Mouse (Mus musculus) CH12.LX (cell line): ENCODE results near the gene Ptprs. TPM values are rescaled to one million over a fixed set of nuclear protein-coding genes. Genes with fewer than 3 reads are reported as not detected.

ENCODE experiments used
- DNase-seq: peaks from one replicate; pipeline ENCODE4 v3.0.0-alpha.2; 2013; ENCODE audit errors: extremely low read depth
- H3K27ac ChIP-seq: 2 replicates; pipeline ENCODE4 v1.5.1; 2012; ENCODE audit warnings: low read depth, mild to moderate bottlenecking, control low read depth, moderate library complexity; ENCODE audit not compliant: insufficient read depth
- H3K27me3 ChIP-seq: replicated peaks from 2 replicates; pipeline ENCODE3; 2012; ENCODE audit warnings: inconsistent platforms
- H3K36me3 ChIP-seq, 2 experiments: replicated peaks in 1 of 2; 2 replicates each; pipeline versions ENCODE3 to v1.6.1; 2012; ENCODE audit warnings: inconsistent platforms in 1 of 2, low read length in 1 of 2, mild to moderate bottlenecking in 1 of 2, mixed read lengths in 1 of 2, moderate library complexity in 1 of 2; ENCODE audit not compliant: control insufficient read depth in 1 of 2, insufficient read depth in 1 of 2
- H3K4me1 ChIP-seq, 2 experiments: 2 replicates each; pipeline ENCODE4 v1.6.1; 2012; ENCODE audit warnings: inconsistent platforms in 1 of 2, moderate library complexity in 1 of 2; ENCODE audit not compliant: insufficient read depth in 2 of 2, control insufficient read depth in 1 of 2
- H3K4me2 ChIP-seq: 2 replicates; pipeline ENCODE4 v1.6.1; 2012; ENCODE audit warnings: low read depth, mild to moderate bottlenecking, control low read depth; ENCODE audit not compliant: poor library complexity, insufficient read depth, severe bottlenecking
- H3K4me3 ChIP-seq, 3 experiments: fragments of 150-350 bp in 1 of 3; sonication (generic) in 1 of 3; replicated peaks in 1 of 3; 2 replicates each; pipeline versions ENCODE3 to v1.5.1; 2011 to 2012; ENCODE audit warnings: low read depth in 2 of 3, low read length in 2 of 3, mild to moderate bottlenecking in 2 of 3, moderate library complexity in 2 of 3, control low read depth in 1 of 3, improper control_type of control experiment in 1 of 3, inconsistent platforms in 1 of 3, mixed read lengths in 1 of 3; ENCODE audit not compliant: poor library complexity in 1 of 3
- H3K79me2 ChIP-seq: replicated peaks from 2 replicates; pipeline ENCODE4 v1.6.1; 2012; ENCODE audit warnings: mild to moderate bottlenecking, moderate library complexity; ENCODE audit not compliant: control insufficient read depth, poor library complexity, insufficient read depth, severe bottlenecking; ENCODE audit errors: extremely low read depth
- H3K9ac ChIP-seq: 2 replicates; pipeline ENCODE4 v1.6.1; 2012; ENCODE audit warnings: low read depth, mild to moderate bottlenecking, control low read depth, moderate library complexity; ENCODE audit not compliant: insufficient read depth
- H3K9me3 ChIP-seq: replicated peaks from 2 replicates; pipeline ENCODE3; 2012; ENCODE audit warnings: low read length, inconsistent platforms, mixed read lengths
- ELF1 ChIP-seq: IDR thresholded peaks from 2 replicates; pipeline ENCODE4 v1.6.1; 2014; ENCODE audit warnings: low read depth, mild to moderate bottlenecking, inconsistent platforms, low read length, improper control_type of control experiment
- EP300 ChIP-seq: IDR thresholded peaks from 2 replicates; pipeline ENCODE4 v1.6.1; 2011; ENCODE audit warnings: low read length, improper control_type of control experiment
- HCFC1 ChIP-seq: IDR thresholded peaks from 2 replicates; pipeline ENCODE4 v1.6.1; 2012; ENCODE audit warnings: low read depth, mild to moderate bottlenecking, inconsistent platforms, low read length, improper control_type of control experiment
- MAX ChIP-seq: IDR thresholded peaks from 2 replicates; pipeline ENCODE4 v1.6.1; 2011; ENCODE audit warnings: low read length, improper control_type of control experiment
- MAZ ChIP-seq: IDR thresholded peaks from 2 replicates; pipeline ENCODE4 v1.6.1; 2012; ENCODE audit warnings: low read depth, mild to moderate bottlenecking, inconsistent platforms, low read length, improper control_type of control experiment, moderate library complexity
- MEF2A ChIP-seq: IDR thresholded peaks from 2 replicates; pipeline ENCODE4 v1.6.1; 2014; ENCODE audit warnings: low read depth, mild to moderate bottlenecking, inconsistent platforms, low read length, improper control_type of control experiment, borderline replicate concordance
- POLR2AphosphoS2 ChIP-seq: IDR thresholded peaks from 2 replicates; pipeline ENCODE4 v1.6.1; 2011; ENCODE audit warnings: low read depth, low read length, improper control_type of control experiment
- RAD21 ChIP-seq: IDR thresholded peaks from 2 replicates; pipeline ENCODE4 v1.6.1; 2011; ENCODE audit warnings: low read depth, mild to moderate bottlenecking, low read length, improper control_type of control experiment, moderate library complexity
- SIN3A ChIP-seq: IDR thresholded peaks from 2 replicates; pipeline ENCODE4 v1.6.1; 2012; ENCODE audit warnings: low read length, improper control_type of control experiment, inconsistent platforms
- TCF12 ChIP-seq: IDR thresholded peaks from 2 replicates; pipeline ENCODE4 v1.6.1; 2014; ENCODE audit warnings: low read depth, mild to moderate bottlenecking, inconsistent platforms, low read length, improper control_type of control experiment
- UBTF ChIP-seq: IDR thresholded peaks from 2 replicates; pipeline ENCODE4 v1.6.1; 2012; ENCODE audit warnings: low read depth, mild to moderate bottlenecking, inconsistent platforms, low read length, improper control_type of control experiment, moderate library complexity
- dilution Hi-C: fragments of 300-500 bp; cut with MboI; formaldehyde crosslinking; loops from 2 replicates; pipeline ENCODE4 v1.14.3; 2020; ENCODE audit warnings: low sequenced_read_pairs; ENCODE audit not compliant: extremely low pct_unique_long_range_greater_than_20kb, extremely low pct_ligation_motif_present
- in situ Hi-C: fragments of 300-500 bp; cut with MboI; formaldehyde crosslinking; loops from 3 replicates; pipeline ENCODE4 v1.14.3; 2019; ENCODE audit warnings: low sequenced_read_pairs, low pct_ligation_motif_present, low pct_unique_long_range_greater_than_20kb, mixed read lengths
- polyA plus RNA-seq: library from polyadenylated mRNA; unstranded; fragments of >175 nt; gene quantifications from 2 replicates; pipeline ENCODE4 v1.2.1, GENCODE M21; 2012; ENCODE audit warnings: low read depth; ENCODE audit not compliant: insufficient read length
- total RNA-seq, 2 experiments: library from RNA; depleted of rRNA; stranded (reverse); fragments of 300-350 nt in 1 of 2; fragments of >200 nt in 1 of 2; gene quantifications; 2 replicates each; pipeline ENCODE4 v1.2.3; 2012 to 2014

Ptprs gene
- total and polyA plus RNA-seq, 3 experiments: 11.3 to 41.1 (median 27.0) TPM

- no peak for DNase-seq
- H3K4me1 ChIP-seq: peaks cover 0 to 10% of the 10 kb centered on the region in 2 experiments; a peak in 2 of 4 replicates
- no peak overlapping the region for H3K9ac ChIP-seq
- no peaks in the 10 kb centered on the region for H3K79me2 ChIP-seq
- TF ChIP-seq SIN3A (no peak), MAX (no peak), POLR2AphosphoS2 (no peak), EP300 (no peak), HCFC1 (no peak), UBTF (no peak), ELF1 (no peak), TCF12 (no peak), RAD21 (no peak), MEF2A (no peak), MAZ (no peak)
- dilution Hi-C loops: no loop called here
- no peak overlapping the region for H3K4me3 ChIP-seq
- no peaks in the 10 kb centered on the region for H3K27me3 ChIP-seq
- in situ Hi-C loops: loop anchor here (10.0 kb wide), 1 partner anchor 299 kb away; no protein-coding TSS in a partner anchor
- H3K9me3 ChIP-seq: no peaks in the 10 kb centered on the region
- H3K36me3 ChIP-seq: peaks cover 8 to 82% of the 10 kb centered on the region in 2 experiments
- H3K4me2 ChIP-seq: no peak overlapping the region
- H3K27ac ChIP-seq: no peak overlapping the region
These were observed 110.3 kb downstream of the Ptprs start for GRCm38 (mm10) chr17:56365791-56366673.

Other genes starting within 250 kb of the Ptprs start
- gene Fem1a, start 219.7 kb downstream of the Ptprs start, total RNA-seq (2012; rRNA removed): 26.0 and 28.0 TPM in 2 replicates
- 14.9 and 17.5 TPM in 2 replicates for gene Fem1a, start 219.7 kb downstream of the Ptprs start, total RNA-seq (2014; rRNA removed)
- 14.7 and 16.6 TPM in 2 replicates for gene Fem1a, start 219.7 kb downstream of the Ptprs start, polyA plus RNA-seq
- 15.9 and 17.6 TPM in 2 replicates for gene Ticam1, start 199.7 kb downstream of the Ptprs start, total RNA-seq (2012; rRNA removed)
- 4.5 and 6.4 TPM in 2 replicates for gene Ticam1, start 199.7 kb downstream of the Ptprs start, total RNA-seq (2014; rRNA removed)
- 14.6 and 18.6 TPM in 2 replicates for gene Ticam1, start 199.7 kb downstream of the Ptprs start, polyA plus RNA-seq
- 18.8 and 23.3 TPM in 2 replicates for gene Plin3, start 183.6 kb downstream of the Ptprs start, total RNA-seq (2012; rRNA removed)
- gene Plin3, start 183.6 kb downstream of the Ptprs start, total RNA-seq (2014; rRNA removed): 17.0 and 17.3 TPM in 2 replicates
- gene Plin3, start 183.6 kb downstream of the Ptprs start, polyA plus RNA-seq: 17.9 and 18.5 TPM in 2 replicates
- gene Arrdc5, start 176.2 kb downstream of the Ptprs start, total RNA-seq (2012; rRNA removed): not detected in 2 replicates
- gene Arrdc5, start 176.2 kb downstream of the Ptprs start, total RNA-seq (2014; rRNA removed): not detected in 2 replicates
- 0.23 TPM in 1 of 2 replicates, not detected in the other for gene Arrdc5, start 176.2 kb downstream of the Ptprs start, polyA plus RNA-seq
- gene Uhrf1, start 173.2 kb downstream of the Ptprs start, total RNA-seq (2012; rRNA removed): 220 and 249 TPM in 2 replicates
- gene Uhrf1, start 173.2 kb downstream of the Ptprs start, total RNA-seq (2014; rRNA removed): 144 and 161 TPM in 2 replicates
- 184 and 249 TPM in 2 replicates for gene Uhrf1, start 173.2 kb downstream of the Ptprs start, polyA plus RNA-seq
- 12.5 and 19.5 TPM in 2 replicates for gene Kdm4b, start 150.4 kb downstream of the Ptprs start, total RNA-seq (2012; rRNA removed)
- 9.8 and 12.3 TPM in 2 replicates for gene Kdm4b, start 150.4 kb downstream of the Ptprs start, total RNA-seq (2014; rRNA removed)
- gene Kdm4b, start 150.4 kb downstream of the Ptprs start, polyA plus RNA-seq: 10.5 and 14.2 TPM in 2 replicates
- not detected in 2 replicates for gene Znrf4, start 35.9 kb upstream of the Ptprs start, total RNA-seq (2012; rRNA removed)
- not detected in 2 replicates for gene Znrf4, start 35.9 kb upstream of the Ptprs start, total RNA-seq (2014; rRNA removed)
- not detected in 2 replicates for gene Znrf4, start 35.9 kb upstream of the Ptprs start, polyA plus RNA-seq
- 0.42 TPM in 2 replicates for gene Gm20219, start 77.9 kb upstream of the Ptprs start, total RNA-seq (2012; rRNA removed)
- gene Gm20219, start 77.9 kb upstream of the Ptprs start, total RNA-seq (2014; rRNA removed): not detected in 2 replicates
- gene Gm20219, start 77.9 kb upstream of the Ptprs start, polyA plus RNA-seq: 1.4 and 1.6 TPM in 2 replicates
- gene Safb2, start 108.1 kb upstream of the Ptprs start, total RNA-seq (2012; rRNA removed): 74.0 and 85.7 TPM in 2 replicates
- 13.8 and 16.3 TPM in 2 replicates for gene Safb2, start 108.1 kb upstream of the Ptprs start, total RNA-seq (2014; rRNA removed)
- 170 and 244 TPM in 2 replicates for gene Safb2, start 108.1 kb upstream of the Ptprs start, polyA plus RNA-seq
- 75.9 and 88.5 TPM in 2 replicates for gene Safb, start 108.3 kb upstream of the Ptprs start, total RNA-seq (2012; rRNA removed)
- 19.7 and 25.4 TPM in 2 replicates for gene Safb, start 108.3 kb upstream of the Ptprs start, total RNA-seq (2014; rRNA removed)
- 135 and 142 TPM in 2 replicates for gene Safb, start 108.3 kb upstream of the Ptprs start, polyA plus RNA-seq
- 249 and 272 TPM in 2 replicates for gene 2410015M20Rik, start 133.3 kb upstream of the Ptprs start, total RNA-seq (2012; rRNA removed)
- gene 2410015M20Rik, start 133.3 kb upstream of the Ptprs start, total RNA-seq (2014; rRNA removed): 154 TPM in 2 replicates
- gene 2410015M20Rik, start 133.3 kb upstream of the Ptprs start, polyA plus RNA-seq: 178 and 202 TPM in 2 replicates
- 4,187 and 4,995 TPM in 2 replicates for gene Rpl36, start 136.9 kb upstream of the Ptprs start, total RNA-seq (2012; rRNA removed)
- gene Rpl36, start 136.9 kb upstream of the Ptprs start, total RNA-seq (2014; rRNA removed): 1,342 and 1,734 TPM in 2 replicates
- gene Rpl36, start 136.9 kb upstream of the Ptprs start, polyA plus RNA-seq: 1,364 and 1,412 TPM in 2 replicates
- 115 and 151 TPM in 2 replicates for gene Lonp1, start 150.4 kb upstream of the Ptprs start, total RNA-seq (2012; rRNA removed)
- gene Lonp1, start 150.4 kb upstream of the Ptprs start, total RNA-seq (2014; rRNA removed): 65.4 and 69.6 TPM in 2 replicates
- 99.4 and 112 TPM in 2 replicates for gene Lonp1, start 150.4 kb upstream of the Ptprs start, polyA plus RNA-seq
- gene Catsperd, start 151.7 kb upstream of the Ptprs start, total RNA-seq (2012; rRNA removed): 0.21 and 0.25 TPM in 2 replicates
- 0.16 and 0.49 TPM in 2 replicates for gene Catsperd, start 151.7 kb upstream of the Ptprs start, total RNA-seq (2014; rRNA removed)
- 0.36 and 0.45 TPM in 2 replicates for gene Catsperd, start 151.7 kb upstream of the Ptprs start, polyA plus RNA-seq
- gene Ranbp3, start 196.8 kb upstream of the Ptprs start, total RNA-seq (2012; rRNA removed): 77.9 and 91.6 TPM in 2 replicates
- gene Ranbp3, start 196.8 kb upstream of the Ptprs start, total RNA-seq (2014; rRNA removed): 71.5 and 79.5 TPM in 2 replicates
- gene Ranbp3, start 196.8 kb upstream of the Ptprs start, polyA plus RNA-seq: 86.0 and 86.8 TPM in 2 replicates
- gene Ndufa11, start 241.3 kb upstream of the Ptprs start, total RNA-seq (2012; rRNA removed): 201 and 207 TPM in 2 replicates
- gene Ndufa11, start 241.3 kb upstream of the Ptprs start, total RNA-seq (2014; rRNA removed): 97.9 and 124 TPM in 2 replicates
- gene Ndufa11, start 241.3 kb upstream of the Ptprs start, polyA plus RNA-seq: 131 and 155 TPM in 2 replicates
- gene Vmac, start 241.5 kb upstream of the Ptprs start, total RNA-seq (2012; rRNA removed): 3.5 and 5.1 TPM in 2 replicates
- gene Vmac, start 241.5 kb upstream of the Ptprs start, total RNA-seq (2014; rRNA removed): 3.2 and 4.2 TPM in 2 replicates
- 3.4 and 3.7 TPM in 2 replicates for gene Vmac, start 241.5 kb upstream of the Ptprs start, polyA plus RNA-seq